Mouse (Mus musculus): ENCODE results near the gene Cpne7. TPM values are rescaled to one million over a fixed set of nuclear protein-coding genes. Genes with fewer than 3 reads are reported as not detected.

The Cpne7 gene
- polyA plus RNA-seq, 1 experiment from 2014 or later: 0.34 TPM

- H3K4me3 ChIP-seq (ENCODE audit: low read depth, low read length): no peak overlapping the region
- DNase-seq (ENCODE audit: low spot score) (peak; percentile 49), ATAC-seq (replicated peaks; ENCODE audit: insufficient number of reproducible peaks, low FRiP score, low TSS enrichment, low read depth) (no peak)
- 45% methylated on average over 2 of the region's 2 CpGs for WGBS
- no peaks in the 10 kb centered on the region for H3K27me3 ChIP-seq (ENCODE audit: control insufficient read depth, insufficient read depth, low read length)
- no peaks in the 10 kb centered on the region; the same call in 1 of the 2 replicates for H3K4me1 ChIP-seq (ENCODE audit: control insufficient read depth, insufficient read depth, low read length)
- no peaks in the 10 kb centered on the region for H3K9me3 ChIP-seq (replicated peaks; ENCODE audit: control insufficient read depth, low read length)
- no peak overlapping the region for H3K9ac ChIP-seq (replicated peaks; ENCODE audit: low read length)
- H3K27ac ChIP-seq (replicated peaks; ENCODE audit: low read depth, low read length): no peak overlapping the region
- H3K4me2 ChIP-seq (ENCODE audit: low read depth, low read length): no peak overlapping the region
- H3K36me3 ChIP-seq (replicated peaks; ENCODE audit: control insufficient read depth, insufficient read depth, low read depth, low read length): peaks cover 11% of the 10 kb centered on the region
These were observed 10.6 kb upstream of the Cpne7 start for GRCm38 (mm10) chr8:123106531-123106930.

GRCm38 (mm10) chr8:123108010-123108409 lies 9.2 kb upstream of the Cpne7 start:
- no peak for ATAC-seq (replicated peaks; ENCODE audit: insufficient number of reproducible peaks, low FRiP score, low TSS enrichment, low read depth)
- WGBS: 70% methylated on average over 1 of the region's 1 CpGs
- no peaks in the 10 kb centered on the region for H3K9me3 ChIP-seq (replicated peaks; ENCODE audit: control insufficient read depth, low read length)

GRCm38 (mm10) chr8:123108953-123109352 lies 8.2 kb upstream of the Cpne7 start:
- no peak overlapping the region for H3K9ac ChIP-seq (replicated peaks; ENCODE audit: low read length)
- no peaks in the 10 kb centered on the region for H3K9me3 ChIP-seq (replicated peaks; ENCODE audit: control insufficient read depth, low read length)
- no peaks in the 10 kb centered on the region for H3K27me3 ChIP-seq (ENCODE audit: control insufficient read depth, insufficient read depth, low read length)
- DNase-seq (ENCODE audit: low spot score) (no peak), ATAC-seq (replicated peaks; ENCODE audit: insufficient number of reproducible peaks, low FRiP score, low TSS enrichment, low read depth) (no peak)
- 90% methylated on average over 5 of the region's 5 CpGs for WGBS
- H3K4me1 ChIP-seq (ENCODE audit: control insufficient read depth, insufficient read depth, low read length): no peaks in the 10 kb centered on the region; the same call in 1 of the 2 replicates
- H3K36me3 ChIP-seq (replicated peaks; ENCODE audit: control insufficient read depth, insufficient read depth, low read depth, low read length): peaks cover 6% of the 10 kb centered on the region
- no peak overlapping the region for H3K4me2 ChIP-seq (ENCODE audit: low read depth, low read length)
- no peak overlapping the region for H3K4me3 ChIP-seq (ENCODE audit: low read depth, low read length)
- no peak overlapping the region for H3K27ac ChIP-seq (replicated peaks; ENCODE audit: low read depth, low read length)

More at GRCm38 (mm10) chr8:123108010-123108409, 9.2 kb upstream of the Cpne7 start:
- Histone ChIP-seq H3K4me3 (ENCODE audit: low read depth, low read length) (no peak overlapping the region), H3K4me1 (ENCODE audit: control insufficient read depth, insufficient read depth, low read length) (no peaks in the 10 kb centered on the region; the same call in 1 of the 2 replicates), H3K36me3 (replicated peaks; ENCODE audit: control insufficient read depth, insufficient read depth, low read depth, low read length) (peaks cover 11% of the 10 kb centered on the region), H3K27me3 (ENCODE audit: control insufficient read depth, insufficient read depth, low read length) (no peaks in the 10 kb centered on the region), H3K27ac (replicated peaks; ENCODE audit: low read depth, low read length) (no peak overlapping the region), H3K9ac (replicated peaks; ENCODE audit: low read length) (no peak overlapping the region), H3K4me2 (ENCODE audit: low read depth, low read length) (no peak overlapping the region)
- DNase-seq (ENCODE audit: low spot score): no peak

DNA sequence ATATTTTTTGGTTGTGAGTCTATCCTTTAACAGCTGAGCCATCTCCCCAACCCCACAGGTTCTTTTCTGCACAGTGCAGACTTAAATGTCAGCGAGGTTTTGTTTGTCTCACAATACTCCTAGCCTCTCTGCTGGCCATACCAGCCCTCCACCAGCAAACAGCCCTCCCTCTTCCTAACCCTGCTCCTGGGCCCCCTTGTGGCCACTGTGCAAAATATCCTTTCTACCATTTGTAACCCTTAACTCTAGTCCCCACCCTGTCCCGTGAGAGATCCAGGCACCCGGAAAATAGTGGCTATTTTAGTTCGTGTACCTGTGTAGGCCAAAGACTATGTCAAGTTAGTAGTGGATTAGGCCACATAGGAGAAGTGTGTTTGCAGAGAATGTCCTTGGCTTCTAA lies 6.5 kb upstream of the Cpne7 start:
- 22% methylated on average over 4 of the region's 4 CpGs for WGBS
- H3K36me3 ChIP-seq (replicated peaks; ENCODE audit: control insufficient read depth, insufficient read depth, low read depth, low read length): no peaks in the 10 kb centered on the region
- H3K9me3 ChIP-seq (replicated peaks; ENCODE audit: control insufficient read depth, low read length): no peaks in the 10 kb centered on the region
- no peak overlapping the region for H3K27ac ChIP-seq (replicated peaks; ENCODE audit: low read depth, low read length)
- no peak overlapping the region for H3K4me3 ChIP-seq (ENCODE audit: low read depth, low read length)
- no peak overlapping the region for H3K9ac ChIP-seq (replicated peaks; ENCODE audit: low read length)
- H3K4me2 ChIP-seq (ENCODE audit: low read depth, low read length): no peak overlapping the region
- ATAC-seq (replicated peaks; ENCODE audit: insufficient number of reproducible peaks, low FRiP score, low TSS enrichment, low read depth): 0 out of 2 replicates have a peak, but pooled peaks have one; percentile 39
- no peaks in the 10 kb centered on the region for H3K4me1 ChIP-seq (ENCODE audit: control insufficient read depth, insufficient read depth, low read length)
- DNase-seq (ENCODE audit: low spot score): peak; percentile 75
- no peaks in the 10 kb centered on the region for H3K27me3 ChIP-seq (ENCODE audit: control insufficient read depth, insufficient read depth, low read length)

- H3K9ac ChIP-seq (replicated peaks; ENCODE audit: low read length): no peak overlapping the region
- WGBS: 83% methylated on average over 9 of the region's 9 CpGs
- H3K9me3 ChIP-seq (replicated peaks; ENCODE audit: control insufficient read depth, low read length): no peaks in the 10 kb centered on the region
- peaks cover 20% of the 10 kb centered on the region for H3K27me3 ChIP-seq (ENCODE audit: control insufficient read depth, insufficient read depth, low read length)
- no peak overlapping the region for H3K4me3 ChIP-seq (ENCODE audit: low read depth, low read length)
- DNase-seq (ENCODE audit: low spot score) (no peak), ATAC-seq (replicated peaks; ENCODE audit: insufficient number of reproducible peaks, low FRiP score, low TSS enrichment, low read depth) (no peak)
- H3K4me1 ChIP-seq (ENCODE audit: control insufficient read depth, insufficient read depth, low read length): peaks cover 9% of the 10 kb centered on the region
- no peak overlapping the region for H3K4me2 ChIP-seq (ENCODE audit: low read depth, low read length)
- H3K27ac ChIP-seq (replicated peaks; ENCODE audit: low read depth, low read length): no peak overlapping the region
- no peaks in the 10 kb centered on the region for H3K36me3 ChIP-seq (replicated peaks; ENCODE audit: control insufficient read depth, insufficient read depth, low read depth, low read length)
These were observed 4.3 kb upstream of the Cpne7 start for GRCm38 (mm10) chr8:123112892-123113291.

DNA sequence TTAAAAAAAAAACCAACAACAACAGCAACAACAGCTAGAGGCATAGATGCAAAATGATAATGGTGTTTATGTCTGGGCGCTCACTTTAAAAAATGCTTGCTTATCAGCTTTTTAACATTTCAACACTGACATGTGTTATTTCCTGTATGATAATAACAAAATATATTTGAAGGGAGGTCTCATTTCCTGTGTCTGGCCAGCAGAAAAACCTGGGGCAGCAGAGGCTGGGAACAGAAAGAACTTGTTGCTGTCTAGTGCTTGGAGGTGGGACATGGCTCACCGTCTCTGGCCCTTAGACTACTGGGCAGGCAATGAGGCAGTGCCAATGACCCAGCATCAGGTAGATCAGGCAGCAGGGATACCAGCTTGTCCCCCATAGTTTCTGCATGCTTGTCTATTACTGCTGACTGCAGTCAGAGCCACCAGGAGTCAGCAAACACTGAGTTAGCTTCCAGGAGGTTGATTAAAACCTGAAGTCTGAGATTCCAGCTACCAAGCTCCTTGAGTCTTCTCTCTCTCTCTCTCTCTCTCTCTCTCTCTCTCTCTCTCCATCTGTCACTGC lies 3.2 kb upstream of the Cpne7 start:
- H3K9ac ChIP-seq (replicated peaks; ENCODE audit: low read length): no peak overlapping the region
- no peak overlapping the region for H3K4me3 ChIP-seq (ENCODE audit: low read depth, low read length)
- H3K36me3 ChIP-seq (replicated peaks; ENCODE audit: control insufficient read depth, insufficient read depth, low read depth, low read length): no peaks in the 10 kb centered on the region
- H3K4me1 ChIP-seq (ENCODE audit: control insufficient read depth, insufficient read depth, low read length): peaks cover 9% of the 10 kb centered on the region
- no peak overlapping the region for H3K27ac ChIP-seq (replicated peaks; ENCODE audit: low read depth, low read length)
- H3K9me3 ChIP-seq (replicated peaks; ENCODE audit: control insufficient read depth, low read length): no peaks in the 10 kb centered on the region
- DNase-seq (ENCODE audit: low spot score): no peak
- 66% methylated on average over 2 of the region's 2 CpGs for WGBS
- ATAC-seq (replicated peaks; ENCODE audit: insufficient number of reproducible peaks, low FRiP score, low TSS enrichment, low read depth): no peak
- peaks cover 31% of the 10 kb centered on the region for H3K27me3 ChIP-seq (ENCODE audit: control insufficient read depth, insufficient read depth, low read length)
- no peak overlapping the region for H3K4me2 ChIP-seq (ENCODE audit: low read depth, low read length)

- H3K9ac ChIP-seq (replicated peaks; ENCODE audit: low read length): no peak overlapping the region
- ATAC-seq (replicated peaks; ENCODE audit: insufficient number of reproducible peaks, low FRiP score, low TSS enrichment, low read depth) (no peak), DNase-seq (ENCODE audit: low spot score) (no peak)
- H3K4me3 ChIP-seq (ENCODE audit: low read depth, low read length): no peak overlapping the region
- no peak overlapping the region for H3K27ac ChIP-seq (replicated peaks; ENCODE audit: low read depth, low read length)
- no peaks in the 10 kb centered on the region for H3K9me3 ChIP-seq (replicated peaks; ENCODE audit: control insufficient read depth, low read length)
- WGBS: 68% methylated on average over 3 of the region's 3 CpGs
- H3K4me2 ChIP-seq (ENCODE audit: low read depth, low read length): no peak overlapping the region
- H3K27me3 ChIP-seq (ENCODE audit: control insufficient read depth, insufficient read depth, low read length): peaks cover 34% of the 10 kb centered on the region
- H3K36me3 ChIP-seq (replicated peaks; ENCODE audit: control insufficient read depth, insufficient read depth, low read depth, low read length): no peaks in the 10 kb centered on the region
- H3K4me1 ChIP-seq (ENCODE audit: control insufficient read depth, insufficient read depth, low read length): peaks cover 9% of the 10 kb centered on the region
These were observed 2.5 kb upstream of the Cpne7 start for GRCm38 (mm10) chr8:123114644-123115043.

DNA sequence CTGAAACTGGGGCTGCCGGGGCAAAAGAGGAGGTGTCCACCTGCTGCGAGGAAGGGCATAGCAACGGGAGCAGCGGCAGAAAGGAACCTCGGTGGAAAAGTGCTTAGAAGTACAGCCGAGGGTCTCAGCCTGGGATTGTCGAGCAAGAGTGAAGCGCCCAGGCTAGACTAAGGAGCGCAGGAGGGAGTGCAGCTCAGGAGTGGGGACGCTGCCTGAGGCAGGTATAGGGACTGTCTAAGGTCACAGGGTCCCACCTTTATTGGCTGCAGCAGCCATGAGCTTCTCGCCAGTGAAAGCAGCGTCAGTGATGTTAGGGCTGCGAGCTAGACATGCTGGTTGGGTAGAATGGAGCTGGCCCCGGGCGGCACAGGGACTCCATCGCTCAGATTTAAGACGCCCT lies 570 bp downstream of the Cpne7 start:
- DNase-seq (ENCODE audit: low spot score) (no peak), ATAC-seq (replicated peaks; ENCODE audit: insufficient number of reproducible peaks, low FRiP score, low TSS enrichment, low read depth) (no peak)
- no peaks in the 10 kb centered on the region for H3K36me3 ChIP-seq (replicated peaks; ENCODE audit: control insufficient read depth, insufficient read depth, low read depth, low read length)
- peak overlapping the region; percentile 47 for H3K9ac ChIP-seq (replicated peaks; ENCODE audit: low read length)
- H3K27me3 ChIP-seq (ENCODE audit: control insufficient read depth, insufficient read depth, low read length): peaks cover 35% of the 10 kb centered on the region
- peak overlapping the region; percentile 94 for H3K4me2 ChIP-seq (ENCODE audit: low read depth, low read length)
- H3K4me1 ChIP-seq (ENCODE audit: control insufficient read depth, insufficient read depth, low read length): peaks cover 9% of the 10 kb centered on the region
- no peaks in the 10 kb centered on the region for H3K9me3 ChIP-seq (replicated peaks; ENCODE audit: control insufficient read depth, low read length)
- WGBS: 3% methylated on average over 17 of the region's 17 CpGs
- H3K4me3 ChIP-seq (ENCODE audit: low read depth, low read length): peak overlapping the region; percentile 50
- no peak overlapping the region for H3K27ac ChIP-seq (replicated peaks; ENCODE audit: low read depth, low read length)
